Mouse (Mus musculus) heart, postnatal 14 days (tissue): ENCODE data around the gene Large1. TPM values are rescaled to one million over a fixed set of nuclear protein-coding genes. Genes with fewer than 3 reads are reported as not detected.
"Not testable (repeated sequence)": the region's sequence is repeated elsewhere in the genome, so short reads cannot be mapped to it uniquely, and the experiment has no call there.

Experiments used
- DNase-seq, 2 experiments: peaks; one replicate each; pipeline ENCODE4 v3.0.0; 2021 to 2022
- intact Hi-C: fragments of 180-260 bp; cut with DNase I; formaldehyde crosslinking; loops from one replicate; pipeline ENCODE4 v1.15.1; 2025
- total RNA-seq, 2 experiments: library from RNA; stranded (reverse); gene quantifications; 2 replicates each; pipeline ENCODE4 v1.2.3; 2021

The Large1 gene
- total RNA-seq, 2 experiments from 2014 or later: 28.6 to 28.7 TPM

DNA sequence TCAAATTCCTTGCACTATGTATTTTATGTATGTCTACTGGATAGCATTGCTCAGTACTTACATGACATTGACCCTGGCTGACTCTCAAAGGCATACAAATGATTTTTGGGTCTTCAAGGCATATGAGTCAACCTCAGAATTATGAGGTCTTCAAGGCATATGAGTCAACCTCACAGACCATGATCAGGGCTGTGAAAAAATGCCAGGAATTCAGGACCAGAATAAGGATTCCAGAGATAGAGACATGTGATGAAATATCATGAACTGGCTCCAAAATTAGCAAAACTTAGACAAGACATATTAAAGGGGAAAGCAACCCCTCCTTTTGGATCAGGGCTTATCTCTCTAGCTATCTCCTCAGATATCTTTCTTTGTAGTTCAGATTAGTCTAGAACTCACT, 43.3 kb downstream of the Large1 start:
- intact Hi-C loops: no loop called here
- DNase-seq: no peak

DNA sequence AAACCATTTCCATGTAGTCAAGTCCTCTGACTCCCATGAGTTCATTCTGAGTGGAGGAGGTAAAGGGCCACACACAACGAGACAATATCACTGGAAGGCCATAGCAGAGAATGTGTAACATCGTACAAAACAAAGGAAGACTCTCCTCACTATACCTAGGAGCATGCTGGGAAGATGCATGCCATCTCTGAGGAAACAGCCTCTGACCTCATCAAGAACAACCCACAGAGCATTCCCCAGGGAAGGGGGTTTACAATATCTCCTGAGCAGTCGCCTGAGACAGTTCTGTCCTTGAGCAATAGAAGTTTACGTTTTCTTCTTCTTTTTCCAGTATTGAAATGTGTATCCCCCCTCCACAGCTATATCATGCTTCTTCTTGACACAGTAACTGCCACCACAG, 49.4 kb downstream of the Large1 start:
- intact Hi-C loops: no loop called here
- no peak for DNase-seq

DNA sequence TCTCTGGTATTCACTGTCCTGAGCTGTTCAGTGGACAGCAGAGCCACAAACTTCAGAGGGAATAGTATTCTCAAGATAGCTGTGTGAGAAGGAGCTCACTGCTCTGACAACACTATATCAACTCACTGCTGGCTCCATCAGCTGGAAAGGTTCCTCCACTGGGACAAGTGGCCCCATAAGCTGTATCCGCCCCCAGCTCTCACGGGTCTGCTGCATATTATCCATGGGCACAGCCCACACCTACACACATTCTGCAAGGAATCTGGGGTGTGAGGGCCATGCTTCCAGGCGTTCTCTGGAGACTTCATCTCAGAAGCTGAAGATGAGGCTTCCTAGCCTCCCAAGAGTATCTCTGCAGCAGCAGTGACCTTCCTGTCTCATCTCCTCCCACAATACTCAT, 50.4 kb downstream of the Large1 start:
- intact Hi-C loops: no loop called here
- no peak for DNase-seq

DNA sequence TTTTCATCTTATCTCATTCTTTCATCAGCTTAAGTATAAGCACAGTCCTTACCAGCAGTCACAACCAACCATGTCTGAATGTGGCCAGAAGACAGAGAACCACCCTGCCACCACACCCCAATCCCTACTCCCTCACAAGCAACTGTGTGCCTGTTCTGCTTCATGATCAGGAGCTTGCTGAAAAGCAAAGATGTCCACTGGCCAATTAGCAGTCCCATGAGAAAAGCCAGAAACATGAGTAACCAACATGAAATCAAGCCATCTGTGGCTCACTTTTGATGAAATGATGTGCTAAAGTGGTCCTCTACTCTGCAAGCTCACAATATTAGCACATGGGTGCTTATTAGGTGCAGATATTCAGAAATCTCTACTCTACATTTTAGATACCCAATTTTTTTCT, 57.8 kb downstream of the Large1 start:
- no peak for DNase-seq
- intact Hi-C loops: loop anchor here (10.0 kb wide), 1 partner anchor 1279 kb away; no protein-coding TSS in a partner anchor

DNA sequence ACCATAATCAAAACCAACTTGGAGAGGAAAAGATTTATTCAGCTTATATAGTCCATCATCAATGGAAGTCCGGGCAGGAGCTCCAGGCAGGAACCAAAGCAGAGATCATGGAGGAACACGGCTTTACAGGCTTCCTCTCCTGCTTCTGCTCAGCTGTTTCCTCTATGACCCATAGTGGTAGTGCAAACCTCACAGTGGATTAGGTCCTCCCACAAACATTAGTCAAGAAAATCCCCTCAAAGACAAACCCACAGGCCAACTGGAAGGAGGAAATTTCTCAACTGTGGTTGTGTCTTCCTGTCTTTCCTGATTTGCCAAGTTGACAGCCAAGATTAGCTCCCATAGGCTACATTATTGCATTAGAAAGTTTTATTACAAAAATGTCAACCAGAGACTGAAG, 59.7 kb downstream of the Large1 start:
- DNase-seq: no peak
- intact Hi-C loops: loop anchor here (10.0 kb wide), 1 partner anchor 1281 kb away; no protein-coding TSS in a partner anchor

DNA sequence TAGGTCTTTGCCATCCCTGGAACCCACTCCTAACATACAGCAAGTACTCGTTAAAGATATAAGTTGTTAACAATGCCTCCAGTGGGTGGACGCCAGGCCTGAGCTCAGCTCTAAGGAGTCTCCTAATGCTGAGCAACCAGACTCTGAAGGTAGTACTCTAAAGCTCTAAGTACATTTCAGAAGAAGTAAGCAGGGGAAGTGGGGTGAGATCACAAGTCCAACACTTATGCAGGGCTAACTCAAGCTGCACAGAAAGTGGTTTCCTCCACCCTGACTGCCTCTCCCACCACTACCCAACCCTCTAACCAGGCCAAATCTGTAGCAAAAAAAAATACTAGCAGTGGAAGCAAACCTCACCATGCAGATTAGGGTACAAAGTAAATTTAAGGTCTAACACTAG, 61.7 kb downstream of the Large1 start:
- no peak for DNase-seq
- intact Hi-C loops: loop anchor here (10.0 kb wide), 1 partner anchor 1283 kb away; no protein-coding TSS in a partner anchor

DNA sequence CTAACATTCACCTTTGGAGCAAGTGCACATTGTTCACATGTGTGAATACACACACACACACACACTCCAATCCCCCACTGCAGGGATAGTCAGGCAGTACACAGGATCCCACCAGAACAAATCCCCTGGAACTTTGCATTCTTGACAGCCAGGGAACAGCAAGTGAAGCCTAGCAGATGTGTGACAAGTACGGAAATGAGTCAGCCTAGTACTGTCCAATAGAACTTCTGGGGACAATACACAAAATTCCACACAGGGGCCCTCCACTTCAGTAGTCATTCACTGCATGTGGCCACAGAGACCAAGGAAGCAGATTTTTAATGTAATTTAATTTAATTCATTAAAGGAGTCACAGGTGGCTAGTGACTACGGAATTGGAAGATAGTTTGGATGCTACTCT, 62.7 kb downstream of the Large1 start:
- intact Hi-C loops: loop anchor here (10.0 kb wide), 1 partner anchor 1284 kb away; no protein-coding TSS in a partner anchor
- no peak for DNase-seq

DNA sequence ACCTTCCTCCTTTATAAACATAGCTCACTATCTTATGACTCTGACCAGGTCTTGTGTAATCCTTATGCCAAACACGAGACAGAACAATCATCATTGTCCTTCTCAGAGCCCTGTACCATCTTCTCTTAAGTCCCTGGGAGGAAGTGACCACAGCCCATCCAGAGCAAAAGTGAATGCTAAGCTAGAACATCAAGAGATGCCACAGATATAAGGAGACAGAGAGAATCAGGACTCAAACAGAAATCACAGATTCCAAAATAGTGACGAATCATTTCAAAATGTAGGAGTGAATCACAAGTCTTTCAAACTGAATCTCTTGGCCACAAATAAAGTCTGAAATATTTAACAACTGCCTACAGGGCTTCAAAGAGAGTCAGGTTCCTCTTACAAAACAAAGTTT, 63.5 kb downstream of the Large1 start:
- DNase-seq: no peak
- intact Hi-C loops: loop anchor here (10.0 kb wide), 1 partner anchor 1285 kb away; no protein-coding TSS in a partner anchor

DNA sequence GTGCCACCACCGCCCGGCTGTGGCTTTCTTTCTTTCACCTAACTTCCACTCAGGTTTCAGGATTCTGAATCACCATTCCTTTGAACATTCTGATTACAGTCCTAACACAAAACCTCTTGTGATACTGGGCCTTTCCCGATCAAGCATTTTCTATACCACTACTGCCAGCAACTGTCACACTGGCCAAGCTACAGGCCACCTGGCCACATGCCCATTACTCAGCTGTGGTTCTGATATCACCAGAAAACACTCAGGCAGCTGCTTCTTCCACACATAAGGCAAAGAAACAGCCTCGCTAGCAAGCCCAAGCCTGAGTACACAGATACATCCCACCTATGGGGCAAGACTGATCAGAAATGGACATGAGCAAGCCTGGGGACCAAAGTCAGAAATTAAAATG, 71.3 kb downstream of the Large1 start:
- peak; percentile 55 to 59 for DNase-seq
- intact Hi-C loops: no loop called here

DNA sequence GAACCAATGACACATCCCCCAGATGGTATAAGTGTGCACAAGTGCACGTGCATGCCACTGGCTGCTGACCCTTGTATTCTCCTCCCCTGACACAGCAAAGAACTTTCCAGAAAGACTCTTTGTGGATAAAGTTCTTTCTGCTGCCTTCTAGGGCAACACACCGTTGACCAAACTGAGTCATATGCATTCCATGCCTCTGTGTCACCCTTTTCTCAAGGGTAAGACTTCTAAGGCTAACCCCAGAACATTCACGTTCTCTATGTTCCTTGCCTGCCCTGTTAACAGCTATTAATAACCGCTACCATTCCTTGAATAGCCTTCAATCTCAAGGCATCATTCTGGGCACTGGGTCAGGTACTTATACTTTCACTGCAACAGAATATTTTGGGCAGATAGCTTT, 77.3 kb downstream of the Large1 start:
- intact Hi-C loops: loop anchor here (10.0 kb wide), 1 partner anchor 69 kb away; no protein-coding TSS in a partner anchor
- no peak for DNase-seq

DNA sequence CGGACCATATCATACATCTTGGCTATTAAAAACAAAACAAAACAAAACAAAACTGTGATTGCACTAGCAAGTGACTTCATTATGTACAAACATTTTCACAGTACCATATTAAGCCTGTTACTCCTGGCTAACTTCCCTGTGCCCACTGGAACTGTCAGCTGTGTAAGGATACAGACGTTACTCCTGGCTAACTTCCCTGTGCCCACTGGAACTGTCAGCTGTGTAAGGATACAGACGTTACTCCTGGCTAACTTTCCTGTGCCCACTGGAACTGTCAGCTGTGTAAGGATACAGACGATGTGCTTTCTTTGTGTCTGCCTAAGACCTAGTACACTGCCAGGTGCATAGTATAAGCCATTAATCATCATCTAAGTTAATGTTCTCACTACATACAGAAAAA, 77.9 kb downstream of the Large1 start:
- intact Hi-C loops: loop anchor here (10.0 kb wide), 1 partner anchor 69 kb away; no protein-coding TSS in a partner anchor
- DNase-seq: not testable (repeated sequence)

DNA sequence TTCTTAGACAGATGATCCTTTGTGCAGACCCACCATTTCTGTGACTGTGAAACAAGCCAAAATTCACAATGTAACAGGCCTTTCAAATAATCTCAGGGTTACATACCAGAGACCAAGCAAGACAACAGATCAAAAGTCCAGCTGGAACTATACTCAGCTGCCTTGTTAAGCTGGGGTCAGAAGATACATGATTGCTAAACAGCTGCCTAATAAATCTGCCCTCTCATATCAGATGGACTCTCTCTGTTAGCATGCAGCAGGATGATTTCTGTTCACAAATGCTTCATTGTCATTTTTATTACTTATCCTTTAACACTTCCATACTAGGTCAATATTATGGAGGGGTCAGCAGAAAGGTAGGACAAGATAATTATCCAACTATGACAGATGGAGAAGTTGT, 80.2 kb downstream of the Large1 start:
- intact Hi-C loops: loop anchor here (10.0 kb wide), 1 partner anchor 72 kb away; no protein-coding TSS in a partner anchor
- DNase-seq: no peak

DNA sequence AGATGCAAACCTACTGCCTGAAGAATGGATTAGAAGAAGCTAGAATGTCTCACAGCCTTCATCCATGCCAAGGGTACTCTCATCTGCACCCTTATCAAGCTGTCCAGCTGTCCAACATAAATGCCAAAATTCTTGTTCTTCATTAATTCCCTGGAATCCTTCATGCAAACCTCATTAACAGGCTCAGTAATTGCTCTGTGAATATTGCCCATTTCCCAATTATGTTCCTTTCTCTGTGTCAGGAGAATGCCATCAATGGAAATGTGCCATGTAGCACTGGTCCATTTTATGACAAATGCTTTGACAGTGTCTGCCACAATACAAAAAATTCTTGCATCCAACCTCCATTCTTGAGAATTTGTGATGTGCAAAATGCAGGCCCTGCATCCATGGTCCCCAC, 82.3 kb downstream of the Large1 start:
- no peak for DNase-seq
- intact Hi-C loops: loop anchor here (10.0 kb wide), 1 partner anchor 74 kb away; no protein-coding TSS in a partner anchor

DNA sequence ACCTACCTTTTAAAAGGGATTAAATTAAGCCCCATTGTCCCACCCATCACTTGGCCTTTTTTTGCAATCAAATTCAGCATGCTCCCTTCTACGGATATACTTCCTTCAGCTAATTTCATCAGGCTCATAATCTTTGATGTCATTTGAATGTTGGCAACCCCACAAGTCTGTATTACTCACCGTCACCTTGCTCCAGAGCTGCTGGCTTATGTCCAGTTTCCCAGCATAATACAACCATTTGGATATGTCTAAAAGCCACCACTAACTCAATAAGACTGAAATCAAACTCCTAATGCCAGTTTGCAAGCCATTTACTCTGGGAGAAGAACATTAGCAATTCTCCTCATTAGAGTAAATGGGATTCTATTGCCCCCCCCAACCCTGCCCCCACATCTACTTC, 95.4 kb downstream of the Large1 start:
- intact Hi-C loops: no loop called here
- DNase-seq: no peak

DNA sequence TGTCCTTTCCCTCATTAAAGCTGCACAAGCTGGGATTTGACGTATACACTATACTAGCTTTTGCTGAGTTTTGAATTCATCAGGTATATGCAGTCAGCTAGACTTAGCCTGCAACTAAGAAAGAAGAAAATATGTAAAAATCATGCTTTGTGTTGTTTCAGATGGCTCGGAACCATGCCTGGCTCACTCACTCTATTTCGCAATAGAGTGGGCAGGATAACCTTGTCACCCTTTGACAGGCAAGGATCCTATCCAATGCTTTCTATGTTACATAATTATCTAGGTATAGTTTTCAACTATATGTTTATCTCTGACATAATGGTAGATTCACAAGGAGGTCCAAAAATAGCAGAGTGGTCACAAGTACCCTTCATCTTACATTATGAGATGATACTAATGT, 109.2 kb downstream of the Large1 start:
- intact Hi-C loops: no loop called here
- no peak for DNase-seq

DNA sequence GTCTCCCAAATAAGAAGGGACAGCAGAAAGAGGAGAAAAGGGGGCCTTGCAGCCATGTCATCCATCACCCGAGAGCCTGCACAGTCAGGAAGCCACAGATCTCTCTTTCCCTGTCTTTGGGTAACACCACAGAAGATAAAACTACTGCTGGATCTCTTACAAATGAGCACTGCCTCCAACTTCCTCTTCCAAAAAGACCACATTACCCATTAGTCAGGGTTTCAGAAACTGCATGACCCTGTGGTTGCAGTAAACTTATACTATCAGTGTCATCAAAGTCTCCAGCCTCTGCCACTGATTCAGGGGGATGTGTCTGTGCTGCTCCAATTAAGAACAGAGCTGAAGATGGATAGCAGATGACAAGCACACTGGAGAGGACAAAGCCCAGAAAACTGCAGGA, 111.3 kb downstream of the Large1 start:
- no peak for DNase-seq
- intact Hi-C loops: no loop called here

DNA sequence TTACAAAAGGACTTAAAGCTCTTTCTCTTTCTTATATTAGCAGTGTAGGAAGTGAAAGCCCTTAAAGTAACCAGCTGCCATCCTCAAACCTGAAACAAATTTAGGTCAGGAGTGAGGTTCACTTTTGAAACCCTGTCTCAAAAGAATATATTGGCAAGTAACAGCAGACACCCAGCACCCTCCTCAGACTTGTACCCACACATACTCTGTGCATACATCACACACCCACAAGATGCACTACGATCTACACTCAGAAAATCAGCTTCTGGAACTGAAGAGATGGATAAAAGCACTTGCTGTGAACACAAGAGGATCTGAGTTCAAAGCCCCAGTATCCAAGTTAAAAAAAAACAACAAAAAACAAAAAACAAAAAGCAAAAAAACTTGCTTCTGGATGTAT, 119.1 kb downstream of the Large1 start:
- no peak for DNase-seq
- intact Hi-C loops: no loop called here

DNA sequence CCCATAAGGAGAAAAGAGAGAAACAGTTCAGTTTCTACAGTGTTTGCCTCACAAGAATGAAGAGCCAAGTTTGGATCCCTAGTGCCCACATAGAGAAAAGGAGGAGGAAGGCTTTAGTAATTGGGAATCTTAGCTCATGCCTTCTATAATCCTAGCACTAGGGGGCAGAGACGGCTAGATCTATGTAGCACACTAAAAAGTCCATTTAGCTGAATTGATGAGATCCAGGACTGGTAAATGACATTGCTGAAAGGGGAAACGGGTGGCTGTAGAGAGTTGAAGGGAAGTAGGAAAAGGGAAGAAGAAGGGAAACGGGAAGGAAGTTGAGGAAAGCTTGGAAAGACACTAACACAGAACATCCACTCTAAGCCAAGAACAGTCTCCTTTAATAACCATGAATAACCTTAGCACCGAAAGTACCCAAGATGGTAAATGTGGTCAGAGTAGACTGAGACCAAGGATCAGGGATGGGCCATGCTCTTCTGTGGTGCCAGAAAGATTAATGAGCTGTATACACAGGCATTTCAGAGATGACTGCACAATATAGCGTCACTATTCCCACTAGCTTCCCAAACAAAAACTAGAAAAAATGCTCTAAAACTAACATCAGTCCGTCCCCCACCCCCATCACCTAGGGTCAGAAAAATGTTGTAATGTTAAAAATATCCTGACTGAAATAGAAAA, 119.8 kb downstream of the Large1 start:
- intact Hi-C loops: loop anchor here (2.0 kb wide), 1 partner anchor 119 kb away; the partner anchor contains the start of gene Large1

DNA sequence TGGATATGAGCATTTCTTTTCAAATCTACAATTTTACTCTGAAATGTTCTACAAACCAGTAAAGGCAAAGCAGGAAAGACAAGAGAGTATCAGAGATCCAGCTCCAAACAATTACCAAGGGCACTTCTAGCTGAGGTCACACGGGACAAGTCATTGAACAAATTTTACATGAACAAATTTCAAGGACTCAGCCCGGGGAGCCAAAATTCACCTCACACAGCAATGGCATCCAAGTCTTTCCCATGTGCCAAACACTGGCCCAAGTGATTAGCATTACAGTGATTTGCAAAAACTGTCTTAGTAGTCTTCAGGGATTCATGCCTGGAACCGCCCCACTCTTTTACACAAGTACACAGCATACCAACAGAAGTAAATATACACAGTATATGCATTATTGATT, 126.5 kb downstream of the Large1 start:
- intact Hi-C loops: no loop called here
- DNase-seq: peak in 1 of 2 experiments; percentile 21

More for the DNA sequence above, 119.8 kb downstream of the Large1 start:
- peak; percentile 13 to 53 for DNase-seq

DNA sequence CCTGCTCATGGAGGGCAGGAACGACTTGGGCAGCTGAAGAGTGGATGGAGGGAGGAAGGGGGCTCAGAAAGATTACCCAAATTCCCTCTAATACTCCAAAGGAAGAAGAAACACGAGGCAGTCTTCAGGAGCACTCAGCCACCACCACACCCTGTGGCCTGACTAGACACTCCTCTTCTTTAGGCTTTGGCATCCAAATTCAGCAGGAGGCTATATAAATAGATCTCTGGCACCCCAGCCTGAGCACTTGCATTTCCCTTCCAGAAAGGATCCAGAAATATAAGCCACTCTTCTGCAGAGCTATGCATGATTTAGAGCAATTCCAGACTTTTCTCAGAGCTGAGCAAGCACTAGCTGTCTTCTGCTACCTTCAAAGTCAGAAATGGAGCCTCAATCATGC, 127.7 kb downstream of the Large1 start:
- intact Hi-C loops: no loop called here
- DNase-seq: no peak

DNA sequence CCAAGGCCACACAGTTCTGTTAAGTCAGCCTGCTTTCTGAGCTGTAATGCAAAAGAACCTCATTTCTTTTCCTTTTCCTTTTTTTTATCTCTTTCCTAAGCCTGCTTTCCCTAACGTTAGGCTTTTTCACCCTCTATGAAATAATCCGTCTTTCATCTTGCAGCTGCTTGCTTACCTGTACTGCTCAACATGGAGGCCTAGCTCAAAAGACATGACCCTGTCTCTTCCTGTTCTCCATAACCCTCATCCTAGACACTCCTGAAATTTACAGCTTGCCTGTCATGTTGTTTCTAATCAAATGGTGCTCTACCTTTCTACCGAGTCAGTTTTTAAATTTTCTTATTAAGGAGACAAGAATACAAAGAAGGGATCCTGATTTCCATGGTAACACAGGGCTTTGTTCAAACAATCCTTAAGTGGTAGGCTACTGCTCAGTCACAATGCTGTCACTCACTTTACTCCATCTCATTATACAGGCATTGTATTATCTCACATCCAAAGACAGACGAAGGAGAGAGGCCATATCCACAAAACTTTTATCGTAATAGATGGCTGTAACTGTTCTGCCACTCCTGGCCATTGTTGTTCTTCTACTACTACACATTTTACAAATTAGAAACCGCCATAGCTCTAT, 134.0 kb downstream of the Large1 start:
- intact Hi-C loops: no loop called here
- no peak for DNase-seq

DNA sequence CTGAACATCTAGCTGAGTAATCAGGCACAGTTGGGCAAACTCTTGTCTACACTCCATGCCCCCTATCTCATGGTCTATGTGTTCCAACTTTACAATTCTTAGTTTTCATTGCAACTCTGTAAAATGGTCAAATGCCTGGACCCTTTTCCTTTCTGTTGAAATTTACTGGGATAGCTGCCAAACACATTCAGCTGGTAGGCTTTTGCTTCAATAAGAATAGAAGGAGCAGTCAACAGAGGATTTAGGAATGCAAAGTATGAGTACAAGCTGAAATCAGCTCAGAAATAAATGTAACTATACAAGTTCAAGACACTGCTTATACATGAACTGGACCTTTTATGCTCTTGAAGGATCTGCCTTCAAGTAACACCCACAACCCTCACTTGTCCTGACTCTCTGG, 146.5 kb downstream of the Large1 start:
- intact Hi-C loops: loop anchor here (10.0 kb wide), 1 partner anchor 202 kb away; no protein-coding TSS in a partner anchor
- no peak for DNase-seq
